Mouse (Mus musculus) left cerebral cortex, postnatal 10 days (tissue): ENCODE data around the gene Acvr1b. TPM values are rescaled to one million over a fixed set of nuclear protein-coding genes. Genes with fewer than 3 reads are reported as not detected.

Source experiments
- DNase-seq, 2 experiments: peaks; one replicate each; pipeline ENCODE4 v3.0.0; 2021 to 2022; ENCODE audit warnings: low spot score in 2 of 2, mixed read lengths in 1 of 2; ENCODE audit errors: extremely low spot score in 1 of 2
- intact Hi-C: fragments of 180-260 bp; cut with DNase I; formaldehyde crosslinking; loops from one replicate; pipeline ENCODE4 v1.15.1; 2025
- total RNA-seq, 2 experiments: library from RNA; stranded (reverse); gene quantifications; 2 replicates each; pipeline ENCODE4 v1.2.3; 2021

The Acvr1b gene
- total RNA-seq, 2 experiments from 2014 or later: 110 to 113 TPM

DNA sequence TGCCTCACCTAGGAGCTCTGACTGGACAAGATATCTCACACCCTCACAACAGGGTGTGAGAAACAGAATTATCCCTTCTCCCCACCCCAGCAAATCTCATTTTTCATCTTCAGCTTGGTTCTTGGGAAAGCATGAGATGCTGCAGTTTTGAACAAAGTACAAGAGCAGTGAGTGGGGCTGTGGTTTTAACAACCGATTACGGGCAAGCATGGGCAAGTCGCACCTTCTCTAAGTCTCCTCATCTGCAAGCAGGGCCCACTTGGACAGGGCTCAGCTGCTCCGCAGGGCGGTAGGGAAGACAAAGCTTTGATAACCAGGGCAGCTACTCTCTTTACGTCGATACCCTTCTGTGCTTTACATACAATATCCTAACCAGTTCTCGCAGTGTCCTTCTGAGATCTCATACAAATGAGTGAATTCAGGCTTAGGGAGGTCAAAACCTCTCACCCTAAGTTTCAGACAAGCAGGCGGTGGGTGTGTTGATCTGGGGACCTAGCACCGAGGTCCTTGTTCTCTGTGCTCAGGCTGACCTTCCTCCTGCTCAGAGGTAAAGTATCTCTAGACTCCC, 3.4 kb upstream of the Acvr1b start:
- intact Hi-C loops: no loop called here
- no peak for DNase-seq

DNA sequence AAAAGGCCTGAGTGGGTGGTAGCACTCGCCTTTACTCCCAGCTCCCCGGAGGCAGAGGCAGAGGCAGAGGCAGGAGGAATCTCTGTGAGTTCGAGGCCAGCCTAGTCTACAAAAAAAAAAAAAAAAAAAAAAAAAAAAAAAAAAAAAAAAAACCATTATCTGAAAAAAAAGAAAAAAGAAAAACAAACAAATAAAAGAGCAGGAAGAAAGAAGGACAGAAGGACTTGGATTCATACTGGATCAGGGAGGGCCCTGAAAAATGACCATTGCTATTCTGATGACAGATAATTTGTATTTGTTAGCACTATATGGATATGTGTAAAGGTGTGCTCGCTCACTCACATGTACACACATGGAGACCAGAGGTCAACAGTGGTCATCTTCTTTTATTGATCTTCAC, 2.6 kb upstream of the Acvr1b start:
- intact Hi-C loops: no loop called here
- DNase-seq: no peak

DNA sequence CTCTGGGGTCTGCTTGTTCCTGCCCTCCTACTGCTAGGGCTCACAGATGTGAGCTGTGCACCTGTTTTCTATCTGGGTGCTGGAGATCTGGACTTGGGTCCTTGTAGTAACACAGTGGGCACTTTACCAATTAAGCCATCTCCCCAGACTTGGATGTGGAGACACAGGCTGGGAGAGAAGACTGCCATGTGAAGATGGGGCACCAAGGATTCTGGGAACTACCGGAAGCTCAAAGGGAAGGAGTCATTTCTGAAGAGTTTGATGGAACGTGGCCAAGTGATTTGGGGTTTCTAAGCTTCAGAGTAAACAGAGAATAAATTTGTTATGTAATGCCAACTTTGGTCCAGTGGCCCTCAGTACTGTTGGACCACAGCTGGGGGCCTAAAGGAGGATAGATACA, 1.9 kb upstream of the Acvr1b start:
- intact Hi-C loops: no loop called here
- no peak for DNase-seq

DNA sequence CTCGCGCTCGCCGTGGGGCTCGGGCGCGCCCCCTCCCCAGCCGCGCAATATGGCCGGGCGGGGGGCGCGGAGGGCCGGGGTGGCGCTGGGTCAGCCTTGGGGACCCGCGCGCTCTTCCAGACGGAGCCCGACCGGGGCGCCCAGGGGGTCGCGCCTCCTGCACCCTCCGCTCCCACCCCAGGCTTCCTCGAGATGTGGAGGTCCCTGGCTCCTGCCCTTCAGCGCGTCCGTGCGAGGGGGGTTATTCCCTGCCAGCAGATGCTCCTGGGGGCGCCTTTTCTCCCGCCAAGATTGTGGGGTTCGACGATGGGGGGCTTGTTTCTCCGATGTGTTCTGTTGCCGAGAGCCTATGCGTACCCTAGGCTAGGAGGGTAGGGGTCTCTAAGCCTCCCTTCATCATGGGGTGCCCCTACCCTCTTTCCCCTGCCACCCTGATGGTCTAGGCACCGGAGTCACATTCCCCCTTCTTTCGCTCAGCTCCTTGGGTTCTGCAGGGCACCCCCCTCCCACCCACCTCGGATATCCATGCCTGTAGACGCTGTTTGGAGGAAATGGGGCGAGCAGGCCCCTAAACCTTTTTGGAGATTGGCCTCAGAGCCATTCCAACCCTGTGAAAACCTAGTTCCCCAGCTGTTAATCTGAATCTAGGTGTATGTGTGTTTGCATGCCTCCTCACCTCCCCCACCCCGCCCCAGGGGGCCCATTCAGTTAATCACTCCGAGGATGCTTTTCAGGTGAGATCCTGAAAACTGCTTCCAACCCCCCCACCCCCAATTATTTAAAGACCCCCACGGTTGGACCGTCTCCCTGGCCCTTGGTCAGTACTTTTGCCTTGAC, 645 bp downstream of the Acvr1b start:
- peak in 1 of 2 experiments; percentile 60 for DNase-seq
- intact Hi-C loops: no loop called here

DNA sequence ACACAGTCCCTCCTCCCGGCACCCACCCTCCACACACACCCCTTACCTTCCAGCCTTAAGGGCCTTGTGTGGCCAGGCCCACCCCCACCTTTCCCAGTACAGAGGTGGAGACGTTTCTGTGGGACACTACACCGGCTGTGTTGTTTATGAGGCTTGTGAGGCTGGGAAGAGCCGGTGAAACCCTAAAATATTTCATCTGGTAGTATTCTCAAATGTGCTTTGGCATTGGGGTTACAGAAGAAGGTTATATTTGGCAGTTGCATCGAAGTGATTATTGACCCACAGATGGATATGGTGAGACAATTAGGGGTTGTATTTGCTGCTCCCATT, 1.2 kb downstream of the Acvr1b start:
- intact Hi-C loops: no loop called here

DNA sequence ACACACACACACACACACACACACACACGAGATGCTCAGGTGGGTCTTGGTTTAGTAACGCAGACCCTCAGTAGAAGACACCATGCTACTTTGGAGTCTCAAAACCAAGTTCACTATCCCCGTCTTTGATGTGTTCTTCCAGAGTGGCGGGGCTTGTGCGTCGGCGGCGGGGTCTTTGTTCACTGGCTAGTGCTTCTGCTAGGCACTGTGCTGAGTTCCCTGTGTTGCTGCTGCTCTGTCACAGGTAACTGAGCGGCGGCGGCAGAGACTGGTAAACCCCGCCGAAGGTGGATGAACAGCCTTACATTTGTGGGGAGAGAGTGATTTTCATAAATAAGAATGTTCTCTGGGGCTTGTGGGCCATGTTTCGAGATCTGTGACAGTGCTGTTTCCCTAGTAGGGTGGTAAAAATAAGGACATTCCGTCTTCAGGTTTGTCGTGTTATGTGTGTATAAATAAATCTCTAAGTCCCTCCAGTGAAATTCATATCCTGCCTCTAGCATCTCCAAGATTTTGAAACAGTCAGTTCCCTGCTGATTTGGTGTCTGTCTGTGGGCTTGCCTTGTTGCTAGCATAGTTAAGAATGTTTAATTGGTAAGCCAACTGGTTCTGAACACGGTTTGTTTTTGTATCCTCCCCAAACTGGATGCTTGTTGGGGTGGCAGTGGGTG, 1.9 kb downstream of the Acvr1b start:
- intact Hi-C loops: no loop called here
- DNase-seq: no peak

More for the DNA sequence above, 1.2 kb downstream of the Acvr1b start:
- DNase-seq: no peak

DNA sequence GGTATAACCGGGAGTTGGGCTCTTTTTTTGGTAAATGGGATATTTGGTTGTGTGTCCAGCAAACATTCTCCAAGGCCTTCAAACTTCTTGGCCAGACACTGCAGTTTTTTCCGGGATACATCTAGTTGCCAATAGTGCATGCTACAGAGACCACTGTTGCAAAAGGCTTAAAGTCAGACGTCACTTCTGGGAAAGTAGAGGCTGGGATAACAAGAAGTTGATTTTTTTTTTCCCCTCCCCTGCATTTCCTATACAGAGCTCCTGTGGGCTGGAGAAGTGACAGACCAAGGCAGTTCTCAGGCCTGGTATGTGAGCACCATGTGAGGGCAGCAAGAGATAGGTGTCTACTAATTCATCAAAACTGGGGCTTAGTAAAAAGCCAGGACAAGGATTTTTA, 2.4 kb downstream of the Acvr1b start:
- DNase-seq: no peak
- intact Hi-C loops: no loop called here

DNA sequence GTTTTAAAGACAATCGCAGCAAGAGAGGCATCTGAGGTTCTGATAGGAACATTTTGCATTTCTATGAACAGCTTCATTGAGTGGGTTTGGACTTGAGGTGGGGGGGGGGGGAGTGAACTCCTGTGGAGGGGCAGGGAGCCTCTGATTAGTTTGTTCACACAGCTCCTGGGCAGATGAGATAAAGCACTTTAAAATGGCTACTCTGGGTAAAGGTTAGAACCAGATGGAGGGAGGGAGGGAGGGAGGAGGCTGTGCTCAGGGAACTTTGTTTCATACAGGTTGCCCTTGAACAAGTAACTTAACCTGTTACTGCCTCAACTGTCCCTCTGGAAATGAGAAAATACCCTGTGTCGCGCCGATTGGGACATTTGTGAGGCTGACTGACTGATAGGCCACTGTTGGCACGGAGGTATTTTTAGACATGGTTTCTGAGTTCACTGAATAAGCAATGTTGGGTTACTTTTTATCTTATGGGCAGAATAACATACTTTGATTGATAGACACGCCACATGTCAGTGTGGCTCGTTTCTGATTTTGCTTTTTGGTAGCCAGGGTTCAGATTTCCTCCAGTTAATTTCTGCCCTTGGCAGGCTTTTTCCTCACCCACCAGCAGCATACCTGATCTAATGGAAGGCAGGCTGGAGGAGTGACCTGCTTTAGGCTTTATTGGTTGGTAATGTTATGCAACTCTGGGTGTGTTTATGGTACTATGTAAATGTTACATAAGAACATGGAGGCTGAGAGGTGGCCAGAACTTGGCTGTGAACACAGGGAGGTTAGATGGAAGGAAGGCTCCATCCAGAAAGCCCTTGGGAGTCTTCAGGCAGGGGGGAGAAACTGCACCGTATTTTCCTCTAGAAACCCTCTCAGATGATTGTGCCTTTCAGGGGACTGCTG, 3.2 kb downstream of the Acvr1b start:
- intact Hi-C loops: no loop called here
- DNase-seq: no peak

DNA sequence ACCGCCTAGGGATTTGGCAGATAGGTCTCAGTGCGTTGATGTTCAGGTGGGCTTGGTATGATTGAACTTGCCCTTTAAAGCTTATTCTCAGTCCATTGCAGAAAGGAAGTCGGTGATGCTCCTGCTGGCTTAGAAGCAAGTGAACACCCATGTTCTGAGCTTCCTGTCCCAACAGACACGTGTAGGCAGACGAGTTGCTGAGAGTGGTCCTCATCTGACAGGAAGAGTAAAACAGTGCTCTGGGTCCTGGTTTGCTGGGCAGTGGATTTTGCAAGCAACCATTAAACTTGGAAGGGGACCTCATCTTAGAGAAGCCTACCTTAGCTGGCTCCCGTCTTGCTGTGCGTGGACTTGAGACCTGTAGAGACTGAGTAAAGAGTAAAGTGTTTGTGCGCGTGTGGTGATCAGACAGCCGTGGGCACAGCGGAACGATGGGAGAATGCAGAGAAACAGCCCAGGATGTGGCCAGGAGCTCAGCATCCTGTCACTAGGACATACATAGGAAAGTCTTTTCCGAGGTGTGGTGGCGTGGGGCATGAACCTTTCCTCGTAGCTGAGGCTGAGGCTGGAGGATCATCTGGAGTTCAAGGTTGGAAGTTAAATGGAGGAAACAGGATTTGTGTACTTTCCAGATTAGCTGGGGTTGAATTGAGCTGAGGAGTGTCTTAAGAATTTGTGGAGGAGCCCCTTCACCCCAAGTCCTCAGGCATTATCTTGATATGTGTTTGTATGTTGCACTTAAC, 6.7 kb downstream of the Acvr1b start:
- intact Hi-C loops: no loop called here
- DNase-seq: no peak

DNA sequence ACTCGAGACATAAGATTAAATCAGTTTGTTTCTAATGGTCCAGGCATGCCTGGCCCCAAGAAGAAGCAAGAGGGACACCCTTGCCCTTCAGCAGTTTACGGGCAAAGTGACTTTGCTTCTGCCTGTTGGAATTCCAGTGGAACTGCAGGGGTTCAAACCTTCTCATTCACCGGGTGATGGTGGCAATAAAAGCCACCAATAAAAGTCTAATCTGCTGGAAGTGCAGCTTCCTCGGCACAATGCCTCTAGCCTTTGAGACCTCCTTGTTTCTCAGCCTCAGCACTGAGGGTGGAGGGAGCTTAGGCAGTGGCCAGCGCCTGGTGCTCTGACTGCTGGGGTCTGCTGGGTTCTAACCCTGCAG, 7.2 kb downstream of the Acvr1b start:
- no peak for DNase-seq
- intact Hi-C loops: no loop called here

DNA sequence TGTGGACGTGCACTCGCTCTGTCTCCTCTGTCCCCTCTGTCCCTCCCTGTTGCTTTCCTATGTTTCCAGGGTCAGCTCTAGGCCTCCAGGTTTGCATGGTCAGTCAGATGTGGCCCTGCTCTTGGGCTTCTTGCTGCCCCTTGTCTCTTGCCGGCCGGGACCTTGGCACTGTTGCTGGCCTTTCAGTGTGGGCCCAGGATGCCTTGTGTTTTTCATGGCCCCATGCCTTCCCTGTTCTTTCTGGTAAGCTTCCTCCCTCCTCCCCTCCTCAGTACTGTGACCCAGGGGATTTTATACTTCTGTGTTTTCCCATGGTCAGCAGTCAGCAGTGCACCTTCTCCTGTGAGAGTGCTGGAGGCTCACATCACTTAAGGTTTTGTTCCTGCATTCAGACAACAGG, 7.6 kb downstream of the Acvr1b start:
- DNase-seq: no peak
- intact Hi-C loops: no loop called here

DNA sequence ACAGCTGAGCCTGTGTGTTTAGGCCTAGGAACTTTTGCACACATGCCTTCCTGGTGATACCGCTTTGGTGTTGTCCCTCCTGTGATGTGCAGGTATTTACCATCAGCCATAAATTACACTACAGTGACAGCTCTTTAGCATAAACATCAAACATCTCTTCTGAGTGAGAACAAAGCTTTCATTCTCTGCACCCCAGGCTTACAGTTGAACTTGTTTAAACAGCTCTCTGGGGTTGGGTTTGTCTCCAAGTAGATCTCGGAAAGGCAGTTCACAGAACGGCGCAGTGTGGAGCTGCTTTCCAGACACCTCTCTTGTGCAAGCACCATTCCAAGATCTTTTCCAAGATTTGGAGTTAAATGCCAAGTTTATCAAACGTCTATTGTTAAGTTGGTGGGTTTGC, 8.8 kb downstream of the Acvr1b start:
- DNase-seq: no peak
- intact Hi-C loops: no loop called here

DNA sequence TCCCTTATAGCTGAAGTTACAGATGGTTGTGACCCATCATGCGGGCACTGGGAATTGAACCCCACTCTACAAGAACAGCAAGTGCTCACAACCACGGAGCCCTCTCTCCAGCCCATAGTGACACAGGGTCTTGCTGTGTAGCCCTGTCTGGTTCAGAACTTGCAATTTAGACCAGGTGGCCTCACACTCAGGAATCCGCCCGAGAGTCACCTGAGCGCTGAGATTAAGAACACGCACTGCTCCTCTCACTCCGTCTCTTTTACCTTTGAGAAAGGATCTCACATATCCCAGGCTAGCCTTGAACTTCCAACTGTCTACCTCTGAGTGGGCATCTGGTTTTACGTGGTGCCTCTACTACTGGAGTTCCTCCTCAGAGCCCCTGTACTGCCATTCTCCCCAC, 10.4 kb downstream of the Acvr1b start:
- DNase-seq: no peak
- intact Hi-C loops: no loop called here

DNA sequence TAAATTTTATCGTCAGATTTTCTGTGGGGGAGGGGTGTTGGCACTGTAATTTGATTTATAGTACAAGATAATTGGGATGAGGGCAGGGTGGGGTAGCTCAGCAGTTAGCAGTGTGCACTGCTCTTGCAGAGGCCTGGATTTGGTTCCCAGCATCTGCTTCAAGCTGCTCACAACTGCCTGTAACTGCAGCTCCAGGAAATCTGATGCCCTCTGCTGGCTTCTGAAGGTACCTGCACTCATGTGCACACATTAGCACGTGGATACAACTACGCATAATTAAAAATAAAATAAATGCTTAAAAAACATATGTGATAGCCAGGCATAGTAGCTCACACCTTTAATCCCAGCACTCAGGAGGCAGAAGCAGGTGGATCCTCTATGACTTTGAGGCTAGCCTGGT, 11.7 kb downstream of the Acvr1b start:
- no peak for DNase-seq
- intact Hi-C loops: no loop called here

DNA sequence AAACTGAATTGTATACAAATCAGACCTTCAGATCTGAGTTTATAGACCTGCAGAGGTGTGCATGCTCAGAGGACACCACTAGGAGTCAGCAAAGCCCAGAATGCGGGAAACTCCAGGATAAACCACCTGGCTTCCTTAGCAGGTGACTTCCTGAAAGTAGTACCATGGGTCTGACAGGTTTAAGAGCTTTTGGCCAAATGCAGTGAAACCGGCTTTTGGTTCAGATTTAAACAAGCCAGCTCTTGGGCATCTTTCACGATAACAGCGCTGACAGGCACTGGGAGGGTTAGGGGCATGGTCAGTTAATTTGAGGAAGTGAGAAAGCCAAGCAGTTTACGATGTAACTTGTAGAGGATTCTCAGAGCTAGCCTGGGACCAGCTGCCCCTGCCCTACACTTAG, 14.0 kb downstream of the Acvr1b start:
- no peak for DNase-seq
- intact Hi-C loops: no loop called here

DNA sequence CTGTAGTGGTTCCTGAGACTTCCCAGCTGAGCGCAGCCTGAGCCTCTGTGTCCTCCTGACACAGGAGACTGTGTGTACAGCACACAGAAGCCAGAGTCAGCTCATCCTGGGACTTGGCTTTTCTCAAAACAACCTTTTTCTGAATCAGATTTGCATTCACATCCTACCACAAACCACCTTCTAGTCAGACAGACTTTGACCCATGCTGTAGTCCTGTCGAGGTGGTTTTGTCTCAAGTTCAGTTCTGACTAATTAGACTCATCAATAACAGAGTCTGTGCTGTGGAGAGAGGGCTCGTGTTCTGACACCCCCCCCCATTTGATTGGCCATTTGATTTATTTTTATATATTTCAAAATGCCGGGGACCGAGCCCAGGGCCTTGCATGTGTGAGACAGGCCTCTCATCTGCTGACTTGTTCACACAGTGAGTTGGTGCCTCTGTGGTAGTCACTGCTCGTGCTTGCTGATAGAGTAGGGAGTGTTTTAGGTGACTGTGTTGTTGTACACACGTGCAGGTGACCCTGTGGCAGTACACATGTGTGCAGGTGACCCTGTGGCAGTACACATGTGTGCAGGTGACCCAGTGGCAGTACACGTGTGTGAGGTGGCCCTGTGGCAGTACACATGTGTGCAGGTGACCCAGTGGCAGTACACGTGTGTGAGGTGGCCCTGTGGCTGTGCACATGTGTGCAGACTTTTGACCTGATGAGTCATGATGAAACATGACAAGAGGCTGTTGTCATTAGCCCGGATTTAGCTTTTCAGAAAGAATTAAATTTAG, 16.3 kb downstream of the Acvr1b start:
- intact Hi-C loops: loop anchor here (10.0 kb wide), 1 partner anchor 125 kb away; no protein-coding TSS in a partner anchor

DNA sequence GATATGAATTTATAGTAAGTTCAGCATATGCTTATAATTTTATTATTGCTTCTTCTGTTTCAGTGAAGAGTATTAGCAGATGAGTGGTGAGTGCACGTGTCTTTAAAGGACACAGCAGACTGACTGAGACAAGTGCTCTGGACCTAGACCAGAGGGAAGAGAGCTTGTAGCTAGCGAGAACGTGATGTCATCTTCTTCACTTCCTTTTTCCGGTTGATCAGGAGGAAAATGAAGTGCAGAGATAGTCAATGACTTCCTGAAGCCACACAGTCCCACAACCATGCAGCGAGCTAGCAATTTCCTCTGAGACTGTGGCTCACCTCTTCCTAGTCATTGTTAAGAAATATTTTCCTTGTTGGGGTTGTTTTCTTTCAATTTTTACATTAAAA, 16.9 kb downstream of the Acvr1b start:
- intact Hi-C loops: loop anchor here (10.0 kb wide), 1 partner anchor 126 kb away; no protein-coding TSS in a partner anchor
- DNase-seq: no peak

More for the DNA sequence above, 16.3 kb downstream of the Acvr1b start:
- no peak for DNase-seq
